Mouse (Mus musculus): ENCODE results near the gene Cap1. TPM values are rescaled to one million over a fixed set of nuclear protein-coding genes. Genes with fewer than 3 reads are reported as not detected.

The Cap1 gene
- polyA plus RNA-seq, 1 experiment from 2014 or later, result 44.3 TPM

DNA sequence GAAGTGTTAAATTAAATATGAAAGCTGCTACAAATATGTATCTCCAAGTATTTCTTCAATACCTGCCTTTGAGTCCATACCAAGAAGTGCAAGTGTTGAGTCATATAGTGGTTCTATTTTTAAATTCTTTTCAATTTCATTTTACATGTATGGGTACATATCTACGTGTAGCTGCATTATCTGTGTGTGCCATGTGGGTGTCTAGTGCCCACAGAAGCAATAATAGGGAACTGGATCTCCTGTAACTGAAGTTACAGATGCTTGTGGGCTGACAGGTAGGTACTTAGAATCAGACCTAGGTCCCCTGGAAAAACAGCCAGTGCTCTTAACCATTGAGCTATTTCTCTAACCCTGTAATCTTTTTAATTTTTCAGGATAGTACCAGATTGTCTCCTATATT, 74.7 kb downstream of the Cap1 start:
- Histone ChIP-seq H3K27me3 (ENCODE audit: control insufficient read depth, insufficient read depth, low read length) (no peaks in the 10 kb centered on the region), H3K9me3 (replicated peaks; ENCODE audit: control insufficient read depth, low read length) (no peaks in the 10 kb centered on the region), H3K4me1 (ENCODE audit: control insufficient read depth, insufficient read depth, low read length) (no peaks in the 10 kb centered on the region), H3K9ac (ENCODE audit: low read length) (no peak overlapping the region), H3K27ac (ENCODE audit: low read length) (no peak overlapping the region), H3K4me2 (ENCODE audit: low read depth, low read length) (no peak overlapping the region), H3K36me3 (ENCODE audit: control insufficient read depth, insufficient read depth) (no peaks in the 10 kb centered on the region), H3K4me3 (ENCODE audit: low read length) (no peak overlapping the region)
- 40% methylated on average over 1 of the region's 1 CpGs for WGBS
- ATAC-seq (replicated peaks; ENCODE audit: extremely low read depth, insufficient read depth, low FRiP score), result no peak

Other genes starting within 250 kb of the Cap1 start
- gene 9530002B09Rik, start 196.8 kb downstream of the Cap1 start, polyA plus RNA-seq (2015; fragmentation: Nextera tagmentation; extraction: Ambion mirVana), result not detected in 2 replicates
- 73.1 and 91.5 TPM in 2 replicates for gene Ppt1, start 49.8 kb downstream of the Cap1 start, polyA plus RNA-seq (2015; fragmentation: Nextera tagmentation; extraction: Ambion mirVana)
- 0.55 and 0.80 TPM in 2 replicates for gene Mfsd2a, start 75.1 kb upstream of the Cap1 start, polyA plus RNA-seq (2015; fragmentation: Nextera tagmentation; extraction: Ambion mirVana)
- gene Mycl, start 109.6 kb upstream of the Cap1 start, polyA plus RNA-seq (2015; fragmentation: Nextera tagmentation; extraction: Ambion mirVana), result 1.3 and 1.9 TPM in 2 replicates
- gene Trit1, start 130.5 kb upstream of the Cap1 start, polyA plus RNA-seq (2015; fragmentation: Nextera tagmentation; extraction: Ambion mirVana), result 9.9 and 11.0 TPM in 2 replicates
- gene Bmp8b, start 219.1 kb upstream of the Cap1 start, polyA plus RNA-seq (2015; fragmentation: Nextera tagmentation; extraction: Ambion mirVana), result 0.30 and 0.45 TPM in 2 replicates
- gene Oxct2b, start 230.2 kb upstream of the Cap1 start, polyA plus RNA-seq (2015; fragmentation: Nextera tagmentation; extraction: Ambion mirVana), result not detected in 2 replicates